Mouse (Mus musculus): ENCODE measurements around the gene Sfta2.

DNA sequence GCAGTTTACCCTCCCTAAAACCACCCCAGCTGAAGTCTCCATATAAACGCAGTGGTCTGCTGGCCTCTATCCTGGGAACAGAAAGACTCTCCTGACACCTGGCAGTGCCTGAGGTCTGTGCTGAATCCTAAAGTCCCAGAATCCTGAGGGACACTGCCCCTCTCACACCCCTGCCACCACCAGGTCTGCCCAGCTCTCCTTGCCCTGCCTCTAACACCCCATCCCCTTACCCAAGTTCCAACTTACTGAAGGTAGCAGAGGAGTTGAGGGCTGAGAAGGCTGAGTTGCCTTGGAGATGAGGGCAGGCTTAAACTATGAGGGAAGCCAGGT lies 96.0 kb downstream of the Sfta2 start:
- no peak for TF ChIP-seq CTCF (IDR thresholded peaks at IDR 0.05; ENCODE audit: low read depth, low read length)
- TF ChIP-seq POLR2AphosphoS5 (IDR thresholded peaks at IDR 0.05; ENCODE audit: insufficient replicate concordance, low read depth, low read length): no peak

Measured in G1E (cell line).